Mouse (Mus musculus) fat pad, adult 2 months (tissue): ENCODE measurements around the gene Eno3.

ENCODE experiments used
- DNase-seq: peaks from one replicate; pipeline ENCODE4 v3.0.0-alpha.2; 2011; ENCODE audit warnings: low read depth, low spot score; ENCODE audit errors: extremely low read depth

Eno3 gene

DNA sequence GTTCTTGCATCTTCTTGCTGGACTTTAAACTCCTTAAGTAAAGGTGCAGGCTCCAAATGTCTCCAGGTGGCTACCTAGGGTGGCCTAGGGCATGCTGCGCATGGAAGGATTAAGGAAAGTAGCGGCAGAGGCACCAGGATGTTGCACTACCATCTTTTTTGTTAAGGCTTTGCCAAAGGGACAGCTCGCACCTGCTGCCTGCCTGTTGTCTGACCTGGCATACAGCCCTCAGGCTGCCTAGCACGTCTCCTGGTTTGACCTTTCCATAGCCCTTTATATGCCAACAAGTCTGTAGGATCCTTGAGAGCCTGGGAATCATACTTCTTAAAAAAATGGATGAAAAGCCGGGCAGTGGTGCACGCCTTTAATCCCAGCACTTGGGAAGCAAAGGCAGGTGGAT lies 14.0 kb upstream of the Eno3 start:
- DNase-seq = no peak

DNA sequence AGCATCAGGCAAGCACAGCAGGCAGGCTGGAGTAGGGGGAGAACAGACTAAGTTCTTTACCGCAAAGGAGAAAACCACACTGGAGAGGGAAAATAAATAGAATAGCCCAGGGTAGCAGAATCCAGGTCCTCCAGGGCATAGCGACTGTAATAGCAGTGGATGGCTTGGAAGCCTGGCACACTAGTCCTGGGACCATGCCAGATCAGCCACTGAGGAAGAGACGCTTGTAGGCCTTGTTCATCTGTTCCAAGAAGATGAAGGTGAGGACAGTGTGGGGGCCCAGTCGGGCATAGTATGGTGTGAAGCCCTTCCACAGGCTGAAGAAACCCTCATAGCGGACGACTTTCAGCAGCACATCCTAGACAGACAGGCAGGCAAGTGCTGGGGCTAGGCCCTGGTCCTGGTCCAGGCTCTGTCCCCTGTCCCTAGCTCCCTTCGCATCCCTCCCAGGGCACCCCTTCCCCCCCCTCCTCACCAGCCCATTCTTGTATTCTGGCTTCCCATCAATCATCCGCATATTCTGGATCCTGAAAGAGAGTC lies 12.4 kb upstream of the Eno3 start:
- DNase-seq = no peak

DNA sequence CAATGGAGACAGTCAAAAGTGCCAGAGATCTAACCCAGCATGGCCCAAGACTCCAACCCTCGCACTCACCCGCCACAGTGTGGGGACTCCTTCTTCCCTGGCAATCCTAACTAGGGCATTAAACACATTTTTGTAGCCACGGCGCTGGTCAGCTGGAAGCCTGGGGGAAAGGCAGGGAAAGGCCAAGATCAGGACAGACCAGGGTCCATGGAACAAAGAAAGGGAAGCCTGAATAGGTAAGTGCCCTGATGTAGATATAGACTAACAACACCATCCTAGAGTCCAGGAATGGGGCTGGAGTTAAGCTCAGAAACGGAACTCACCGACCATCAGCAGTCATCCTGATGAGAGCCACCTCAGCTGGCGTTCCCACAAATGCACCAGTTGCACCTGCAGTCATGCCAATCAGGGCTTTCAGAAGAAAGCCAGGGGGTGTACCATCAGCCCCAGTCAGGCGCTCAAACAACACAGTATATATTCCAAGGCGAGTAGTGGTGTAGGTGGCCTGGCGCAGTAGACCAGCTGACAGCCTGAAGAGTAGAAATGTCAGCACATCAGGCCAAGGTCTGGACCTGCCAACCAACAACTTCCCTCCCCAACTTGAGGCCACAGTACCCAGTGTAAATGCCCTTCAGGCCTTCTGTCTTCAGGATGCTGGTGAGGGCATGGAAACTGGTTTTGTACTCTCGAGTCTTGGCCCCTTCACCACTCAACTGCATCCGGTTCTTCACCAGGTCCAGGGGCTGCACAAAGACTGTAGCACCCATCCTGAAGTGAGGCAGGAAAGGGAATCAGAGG lies 11.3 kb upstream of the Eno3 start:
- DNase-seq = no peak

DNA sequence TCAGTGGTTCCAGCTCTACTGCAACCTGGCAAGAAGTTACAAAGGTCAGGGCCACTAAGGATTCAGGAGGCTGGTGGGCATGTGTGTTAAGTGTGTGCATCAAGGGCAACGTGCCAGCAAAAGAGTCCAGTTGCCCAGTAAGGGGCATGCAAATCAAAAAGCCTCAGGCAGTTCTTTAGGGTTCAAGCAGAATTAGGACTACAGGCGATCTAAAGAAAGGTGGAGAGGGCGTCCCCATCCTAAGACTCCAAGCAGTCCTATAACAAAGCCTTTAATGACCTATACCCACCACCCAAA lies 10.8 kb upstream of the Eno3 start:
- DNase-seq = no peak

DNA sequence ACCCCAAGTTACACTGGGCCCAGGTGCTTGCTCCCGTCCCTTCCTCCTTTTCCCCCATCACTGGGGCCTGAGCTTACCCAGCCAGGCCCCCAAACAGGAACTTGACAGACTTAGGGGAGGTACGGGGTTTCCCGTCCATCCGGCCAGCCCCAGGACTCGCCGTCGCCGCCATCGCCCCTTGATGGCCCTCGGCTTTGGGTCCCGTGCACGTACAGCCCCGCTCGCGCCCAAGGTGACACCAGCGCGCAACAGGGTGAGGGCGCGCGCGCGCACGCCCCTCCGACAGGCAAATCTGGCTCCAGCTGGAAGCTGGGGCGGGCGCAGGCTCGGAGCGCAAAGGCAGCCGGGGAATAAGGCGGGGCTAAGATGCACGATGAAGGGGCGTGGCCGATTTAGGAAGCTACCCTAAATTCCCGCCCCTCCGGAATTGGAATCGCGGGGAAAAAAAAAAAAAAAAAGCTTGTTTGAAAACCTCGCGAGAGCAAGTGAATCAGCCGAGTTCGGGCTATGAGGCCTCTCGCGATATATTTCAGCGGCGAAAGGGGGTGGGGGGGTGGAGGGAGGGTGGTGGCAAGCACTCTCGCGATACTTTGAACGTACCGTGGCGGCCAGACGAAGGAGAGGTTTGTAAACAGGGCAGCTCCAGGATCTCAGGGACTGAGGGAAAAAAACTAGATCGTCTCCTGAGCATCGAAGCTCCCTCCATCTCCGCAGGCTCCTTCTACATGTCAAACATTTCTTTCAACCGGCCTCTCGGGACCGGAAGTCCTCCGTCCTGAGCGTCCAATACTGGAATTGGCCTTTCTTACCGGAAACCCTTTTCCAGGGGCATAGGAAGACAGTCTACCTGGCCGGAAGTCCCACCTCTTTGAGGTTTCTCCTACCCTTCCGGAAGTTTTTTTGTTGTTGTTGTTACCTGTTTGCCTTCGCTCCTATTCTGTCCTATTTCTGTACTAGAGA lies 10.0 kb upstream of the Eno3 start, which contains the start of the genes Rnf167 and Slc25a11:
Gene Rnf167 (plus strand): TSS at position 545 of the 960 bp plus-strand sequence.
Gene Slc25a11 (minus strand): TSS at position 789 of the 960 bp plus-strand sequence.
- peak; percentile 90 for DNase-seq

DNA sequence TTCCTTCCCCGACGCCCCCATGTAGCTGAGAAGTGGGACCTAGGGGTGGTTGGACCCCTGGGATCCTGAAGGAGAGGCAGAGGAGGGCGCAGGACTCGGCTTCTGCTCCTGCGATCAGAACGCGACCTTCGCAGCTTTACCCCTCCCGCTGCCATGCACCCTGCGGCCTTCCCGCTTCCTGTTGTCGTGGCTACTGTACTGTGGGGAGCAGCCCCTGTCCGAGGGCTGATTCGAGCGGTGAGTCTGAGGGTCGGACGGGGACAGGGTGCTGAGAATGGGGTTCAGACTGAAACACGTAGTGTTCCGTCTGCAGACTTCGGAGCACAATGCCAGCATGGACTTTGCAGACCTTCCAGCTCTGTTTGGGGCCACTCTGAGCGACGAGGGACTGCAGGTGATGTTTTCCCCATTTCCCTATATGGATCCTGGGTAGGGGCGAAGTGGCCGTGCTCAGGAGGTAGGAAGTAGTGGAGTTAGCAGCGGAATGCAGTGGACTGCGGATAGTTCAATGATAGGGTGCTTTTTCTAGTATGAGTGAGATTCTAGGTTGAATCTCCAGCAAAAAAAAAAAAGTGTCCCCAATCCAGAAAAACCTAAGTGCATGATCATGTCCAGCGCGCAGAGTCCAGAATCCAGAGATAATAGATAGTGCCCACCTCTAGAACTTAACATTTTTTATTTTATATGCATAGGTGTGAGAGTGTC lies 9.1 kb upstream of the Eno3 start:
- no peak for DNase-seq

DNA sequence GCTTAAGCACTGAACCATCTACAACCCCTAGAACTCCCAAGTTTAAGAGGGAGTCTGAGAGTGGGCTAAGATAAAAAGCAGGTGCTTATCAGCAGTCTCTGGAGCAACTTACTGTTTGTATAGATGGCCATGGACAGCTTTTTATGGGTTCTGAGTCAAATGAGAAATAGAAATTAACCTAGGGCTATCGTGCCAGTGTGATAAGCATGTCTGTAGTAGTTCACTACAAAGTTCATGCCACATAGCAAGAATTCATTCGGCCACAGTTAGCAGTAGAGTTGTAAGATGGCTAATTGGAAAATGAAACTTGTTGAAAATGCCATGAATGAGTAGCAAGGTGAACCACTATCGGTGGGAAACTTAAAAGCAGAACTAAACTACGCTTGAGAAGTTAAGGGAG lies 8.5 kb upstream of the Eno3 start:
- no peak for DNase-seq

DNA sequence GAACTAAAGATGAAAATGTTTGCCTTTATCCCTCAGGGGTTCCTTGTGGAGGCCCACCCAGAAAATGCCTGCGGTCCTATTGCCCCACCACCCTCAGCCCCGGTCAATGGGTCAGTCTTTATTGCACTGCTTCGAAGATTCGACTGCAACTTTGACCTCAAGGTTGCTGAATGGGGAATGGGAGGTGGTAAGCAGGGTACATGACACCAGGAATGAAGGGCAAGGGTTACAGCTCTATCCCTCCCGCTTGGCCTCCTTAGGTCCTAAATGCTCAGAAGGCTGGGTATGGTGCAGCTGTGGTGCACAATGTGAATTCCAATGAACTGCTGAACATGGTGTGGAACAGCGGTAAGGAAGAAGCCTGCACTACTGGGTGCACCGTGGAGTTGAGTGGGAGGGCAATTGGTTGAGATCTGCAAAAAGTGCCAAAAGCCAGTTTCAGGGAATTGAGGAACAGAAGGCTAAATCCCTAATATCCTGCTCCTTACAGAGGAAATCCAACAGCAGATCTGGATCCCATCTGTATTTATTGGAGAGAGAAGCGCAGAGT lies 7.7 kb upstream of the Eno3 start:
- DNase-seq = no peak

DNA sequence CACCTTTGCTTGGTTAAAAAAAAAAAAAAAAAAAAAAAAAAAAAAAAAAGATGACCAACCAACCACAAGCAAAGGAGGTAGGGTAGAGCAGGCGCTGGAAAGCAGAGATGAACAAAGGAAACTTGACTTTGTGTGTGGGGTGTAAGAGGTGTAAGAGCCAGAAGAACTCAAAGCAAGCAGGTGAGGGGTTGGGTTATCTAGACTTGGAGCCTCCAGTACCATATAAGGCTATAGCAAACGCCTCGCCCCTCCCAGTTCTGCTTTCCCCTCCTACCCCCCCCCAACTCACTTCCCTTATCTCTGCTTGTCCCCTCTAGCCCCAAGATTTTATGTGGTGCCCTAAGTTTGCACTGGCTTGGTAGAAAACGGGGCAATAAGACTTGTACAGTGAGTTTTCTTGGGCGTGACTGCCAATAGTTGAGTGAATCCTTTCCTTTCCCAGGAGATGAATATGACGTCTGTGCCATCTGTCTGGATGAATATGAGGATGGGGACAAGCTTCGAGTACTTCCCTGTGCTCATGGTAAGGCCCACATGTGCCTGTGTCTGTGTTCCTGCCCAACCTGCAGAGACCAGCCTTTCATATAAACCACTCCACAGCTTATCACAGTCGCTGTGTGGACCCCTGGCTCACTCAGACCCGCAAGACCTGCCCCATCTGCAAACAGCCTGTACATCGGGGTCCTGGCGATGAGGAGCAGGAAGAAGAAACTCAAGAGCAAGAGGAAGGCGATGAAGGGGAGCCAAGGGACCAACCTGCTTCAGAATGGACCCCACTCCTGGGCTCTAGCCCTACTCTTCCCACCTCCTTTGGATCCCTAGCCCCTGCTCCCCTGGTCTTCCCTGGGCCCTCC lies 6.5 kb upstream of the Eno3 start:
- no peak for DNase-seq

DNA sequence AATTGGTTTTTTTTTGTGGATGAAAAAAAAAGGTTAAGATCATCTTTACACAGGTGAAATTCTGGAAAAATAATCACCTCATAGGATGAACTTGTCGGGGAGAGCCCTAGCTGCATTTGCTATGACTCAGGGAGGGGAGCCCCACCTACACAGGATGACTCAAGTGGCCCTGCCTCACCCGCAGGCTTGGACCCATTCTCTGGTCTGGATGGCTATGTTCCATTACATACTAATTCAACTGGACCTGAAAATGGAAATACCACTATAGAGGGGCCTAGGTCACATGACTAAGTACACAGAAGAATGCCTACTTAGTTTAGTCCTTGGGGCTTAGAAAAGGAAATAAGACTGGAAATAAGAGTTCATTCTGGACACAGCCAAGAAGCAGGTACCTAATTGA lies 5.6 kb upstream of the Eno3 start:
- DNase-seq = no peak

DNA sequence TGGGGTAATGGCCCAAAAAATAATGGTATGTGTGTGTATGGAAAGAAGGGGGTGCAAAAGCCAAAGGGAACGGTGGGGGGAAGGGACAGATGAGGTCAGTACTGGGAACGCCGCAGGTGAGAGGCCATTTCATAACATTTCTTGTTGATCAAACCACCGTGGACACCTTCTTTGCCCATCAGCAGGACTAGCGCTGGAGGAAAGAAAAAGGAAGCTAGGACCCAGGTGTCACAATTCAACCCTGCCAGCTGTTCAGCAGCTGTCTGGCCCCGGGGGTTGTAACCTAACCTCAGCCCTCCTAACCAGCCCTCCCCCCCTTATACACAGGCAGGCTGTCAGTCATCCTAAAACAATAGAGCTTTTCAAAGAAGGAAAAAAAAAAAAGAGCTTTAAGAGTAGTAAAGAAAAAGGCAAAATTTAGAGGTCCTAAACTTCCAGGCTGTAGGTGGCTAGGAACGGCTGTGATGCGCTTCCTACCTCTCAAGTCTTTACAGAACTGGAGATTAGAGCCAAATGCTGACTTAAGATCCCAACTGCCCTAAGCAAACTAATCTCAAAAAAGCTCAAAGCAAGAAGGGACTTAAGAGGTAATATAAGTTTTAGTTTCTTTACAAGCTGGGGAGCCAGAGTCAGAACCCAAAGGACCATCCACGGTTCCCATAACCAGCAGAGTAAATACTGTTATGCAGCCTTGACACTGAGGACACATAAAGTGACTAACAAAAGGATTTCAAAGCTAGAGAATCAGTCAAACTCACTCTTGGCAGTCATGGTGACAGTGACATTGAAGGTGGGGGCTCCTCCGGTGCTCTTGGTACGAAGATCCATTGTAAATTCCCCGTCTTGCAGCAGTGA lies 4.7 kb upstream of the Eno3 start:
- no peak for DNase-seq

DNA sequence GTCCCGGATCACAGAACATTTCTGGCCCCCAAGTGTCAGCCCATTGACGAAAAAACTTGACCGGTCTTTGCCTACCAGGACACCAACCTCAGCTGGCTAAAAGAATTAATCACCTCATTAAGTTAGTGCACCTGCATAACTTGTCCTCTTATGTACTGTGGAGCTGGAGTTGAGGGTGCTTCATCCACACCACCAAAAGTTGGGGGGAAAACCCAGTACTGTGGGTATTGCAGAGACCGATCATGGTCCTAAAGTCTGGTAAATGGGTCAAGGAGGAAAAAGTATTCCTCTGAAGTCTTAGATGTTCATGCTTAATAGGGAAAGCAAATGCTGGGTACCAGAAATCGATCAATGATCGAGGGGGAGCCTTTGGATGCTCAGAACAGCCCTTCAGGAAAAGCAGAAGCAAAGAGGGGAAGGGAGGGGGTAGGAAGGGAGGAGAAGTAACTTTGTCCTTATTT lies 4.1 kb upstream of the Eno3 start:
- DNase-seq = no peak

DNA sequence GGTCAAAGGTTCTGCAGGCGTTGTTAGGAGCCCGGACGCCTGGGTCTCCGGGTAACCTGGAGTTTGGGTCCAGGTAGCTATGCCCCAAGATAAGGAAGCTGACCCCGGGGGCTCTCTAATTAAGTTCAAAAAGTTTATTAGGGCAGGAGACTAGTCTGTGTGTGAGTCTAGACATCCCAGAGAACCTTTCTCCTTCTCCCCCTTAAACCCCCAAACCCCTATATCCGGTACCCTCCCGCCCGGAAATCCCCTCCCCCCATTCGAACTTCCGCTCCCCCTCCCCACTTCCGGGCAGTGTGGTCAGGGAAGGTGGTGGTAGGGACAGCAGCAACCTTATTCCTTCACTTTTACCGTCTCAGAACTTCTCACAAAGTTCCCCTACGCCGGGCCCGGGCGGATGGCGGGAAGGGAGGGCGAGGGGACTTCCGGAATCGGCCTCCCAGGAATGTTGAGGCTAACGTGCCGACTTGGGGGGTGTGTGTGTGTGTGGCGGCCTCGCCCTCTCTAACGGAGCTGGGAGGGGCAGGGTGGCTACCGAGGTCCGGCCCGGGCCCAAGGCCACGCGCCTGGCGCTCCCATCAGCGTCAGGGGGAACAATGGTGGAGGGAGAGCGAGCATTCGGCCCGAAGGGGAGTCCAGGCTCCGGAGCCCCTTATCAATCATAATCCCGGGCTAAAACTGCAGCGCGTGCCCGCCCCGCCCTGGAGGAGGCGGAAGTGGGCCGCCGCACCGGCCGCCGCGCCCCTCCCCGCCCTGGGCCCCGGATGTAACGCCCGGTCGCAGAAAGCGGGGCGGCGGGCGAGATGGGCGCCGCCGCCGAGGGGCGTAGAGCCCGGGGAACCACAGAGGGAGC lies 3.4 kb upstream of the Eno3 start:
- no peak for DNase-seq

DNA sequence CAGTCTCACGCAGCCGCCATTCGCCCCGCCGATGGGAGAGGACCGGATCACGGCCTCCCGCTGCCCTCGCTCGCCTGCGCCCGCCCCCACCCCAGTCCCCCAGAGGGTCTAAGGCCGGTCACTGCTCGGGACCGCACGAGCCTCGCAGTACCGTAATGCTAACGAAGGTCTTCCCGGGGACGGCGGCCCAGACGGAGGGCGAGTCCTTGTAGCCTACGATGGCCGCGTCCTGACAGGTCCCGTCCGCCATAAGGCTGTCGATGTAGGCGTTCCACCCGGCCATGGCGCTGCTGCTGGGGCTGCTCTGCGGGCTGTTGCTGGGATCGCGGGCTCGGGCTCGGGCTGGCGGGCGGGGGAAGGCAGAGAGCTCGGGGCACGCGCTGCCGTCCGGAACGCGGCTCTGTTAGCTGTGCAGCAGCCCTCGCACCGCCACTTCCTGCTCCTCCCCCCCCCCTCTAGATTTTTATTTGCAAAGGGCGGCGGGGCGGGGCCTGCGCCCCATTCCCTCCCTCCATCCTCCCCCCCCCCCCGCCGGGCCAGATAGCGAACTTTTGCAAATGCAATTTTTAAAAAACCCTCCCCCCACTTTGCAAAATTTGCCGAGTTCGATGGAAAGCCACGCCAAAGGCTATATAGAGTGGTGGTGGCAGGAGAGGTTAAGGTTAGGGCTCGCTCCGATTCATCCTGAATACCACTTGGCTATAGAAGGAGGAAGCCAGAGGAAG lies 2.6 kb upstream of the Eno3 start, which contains the start of gene Pfn1:
Gene Pfn1 (minus strand): TSS at position 447 of the 725 bp plus-strand sequence.
- DNase-seq = no peak

DNA sequence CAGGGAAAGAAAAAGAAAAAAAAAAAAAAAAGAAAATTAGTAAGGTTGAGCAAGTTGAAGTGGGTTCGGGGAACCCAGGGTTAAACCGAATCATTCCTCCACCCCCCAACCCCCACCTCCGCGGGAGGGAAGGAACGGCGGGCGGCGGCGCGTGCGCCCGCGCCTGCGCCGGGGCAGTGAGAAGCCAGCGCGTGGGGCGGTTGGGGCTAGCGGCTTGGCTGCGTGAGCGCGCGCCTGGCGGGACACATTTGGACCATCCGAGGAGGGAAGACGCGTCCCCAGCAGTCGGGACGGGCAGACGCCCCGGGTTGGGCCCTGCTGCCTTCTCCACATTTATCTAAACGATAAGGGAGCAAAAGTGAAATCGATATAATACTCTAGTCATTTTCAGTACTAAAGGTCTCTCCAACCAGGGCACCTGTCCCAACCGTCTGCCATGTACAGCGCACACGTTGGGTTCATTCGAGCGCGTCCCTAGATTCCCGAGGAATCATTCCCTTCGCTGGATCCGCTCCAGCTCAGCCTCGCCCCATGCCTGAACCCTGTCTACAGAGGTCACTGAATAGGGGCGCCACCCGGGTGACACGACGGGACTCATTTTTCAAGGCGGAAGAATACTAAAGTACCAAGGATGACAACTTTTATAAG lies 2.0 kb upstream of the Eno3 start:
- DNase-seq = no peak

DNA sequence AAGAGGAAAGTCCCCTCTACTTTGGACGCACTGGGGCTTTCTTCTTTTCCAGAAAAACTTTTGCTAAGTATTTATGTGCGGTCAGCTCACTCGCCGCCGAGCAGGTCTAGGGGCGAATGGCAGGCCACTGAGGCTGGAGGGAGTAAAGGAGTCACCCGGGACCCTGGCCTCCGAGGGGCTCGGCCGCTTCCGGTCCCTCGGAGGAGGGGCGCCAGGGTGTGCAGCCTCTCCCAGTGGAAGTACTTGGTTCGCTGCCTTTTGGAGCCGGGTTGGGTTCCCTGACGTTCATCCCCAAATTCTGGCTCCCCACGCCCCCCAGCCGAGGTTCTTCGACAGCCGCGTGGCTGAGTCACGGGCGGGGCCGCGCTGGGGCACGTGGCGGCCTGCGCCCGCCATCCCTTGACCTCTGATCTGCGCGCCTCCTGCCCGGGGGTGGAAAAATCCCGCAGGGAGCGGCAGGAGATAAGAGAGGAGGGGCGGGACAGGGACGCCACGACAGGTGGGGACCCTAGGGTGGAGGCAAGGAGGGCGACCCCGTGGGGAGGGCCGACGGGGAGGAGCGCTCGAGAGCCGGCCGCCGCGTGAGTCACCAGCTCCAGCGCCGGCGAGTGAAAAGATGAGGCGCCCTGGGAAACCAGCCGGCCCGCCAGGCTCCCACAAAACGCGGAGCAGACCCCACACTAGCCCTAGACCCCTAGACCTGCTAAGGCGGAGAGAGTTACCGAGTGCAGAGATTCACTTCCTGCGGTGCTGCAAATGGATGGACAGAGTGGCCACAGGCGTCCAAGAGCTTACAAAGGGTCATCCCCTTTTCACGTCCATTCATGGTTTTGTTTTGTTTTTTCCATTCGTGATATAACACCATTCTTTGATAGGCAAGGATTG lies 1.2 kb upstream of the Eno3 start:
- DNase-seq = no peak
